Mouse (Mus musculus) small intestine, adult 2 months (tissue): Measurements from ENCODE around the gene Elmod1. TPM values are rescaled to one million over a fixed set of nuclear protein-coding genes. Genes with fewer than 3 reads are reported as not detected.

ENCODE experiments used
- H3K27ac ChIP-seq: fragments of 200-500 bp; 2 replicates; pipeline ENCODE4 v1.5.1; 2012; ENCODE audit warnings: low read depth, low read length, control low read depth, inconsistent platforms; ENCODE audit not compliant: insufficient read depth
- H3K27me3 ChIP-seq: fragments of 200-500 bp; 2 replicates; pipeline ENCODE4 v1.6.1; 2012; ENCODE audit warnings: mild to moderate bottlenecking, moderate library complexity, low read length, inconsistent platforms; ENCODE audit not compliant: control insufficient read depth, insufficient read depth
- H3K36me3 ChIP-seq: fragments of 200-500 bp; 2 replicates; pipeline ENCODE4 v1.6.1; 2012; ENCODE audit warnings: mild to moderate bottlenecking, low read length, control low read depth, inconsistent platforms; ENCODE audit not compliant: control insufficient read depth, insufficient read depth
- H3K4me1 ChIP-seq: fragments of 200-500 bp; 2 replicates; pipeline ENCODE4 v1.6.1; 2012; ENCODE audit warnings: low read length, inconsistent platforms, mixed read lengths; ENCODE audit not compliant: control insufficient read depth, insufficient read depth, insufficient read length
- H3K4me3 ChIP-seq: fragments of 200-500 bp; 2 replicates; pipeline ENCODE4 v1.5.1; 2012; ENCODE audit warnings: low read depth, mild to moderate bottlenecking, control low read depth, inconsistent platforms, low read length, moderate library complexity
- CTCF ChIP-seq: fragments of 200-500 bp; IDR thresholded peaks from 2 replicates; pipeline ENCODE4 v1.5.1; 2012; ENCODE audit warnings: low read depth, mild to moderate bottlenecking, control low read depth, inconsistent platforms, low read length, moderate library complexity, mixed read lengths; ENCODE audit not compliant: insufficient replicate concordance, insufficient read length; ENCODE audit errors: extremely low read depth
- POLR2A ChIP-seq: fragments of 200-500 bp; IDR thresholded peaks from 2 replicates; pipeline ENCODE4 v1.6.1; 2012; ENCODE audit warnings: low read depth, mild to moderate bottlenecking, control low read depth, inconsistent platforms, low read length, moderate library complexity
- WGBS: fragments of 180-500 bp; shearing (Covaris S2); methylation state at CpG from one replicate; pipeline ENCODE4 v1.1.7; 2018; 5-methylcytosine and 5-hydroxymethylcytosine counted together
- polyA plus RNA-seq: library from polyadenylated mRNA; depleted of rRNA; stranded (reverse); fragments of >200 nt; gene quantifications from 2 replicates; pipeline ENCODE4 v1.2.3, GENCODE M21; 2012

Gene Elmod1
- polyA plus RNA-seq, 1 experiment: not detected

GRCm38 (mm10) chr9:53947463-53947862 is 27.6 kb downstream of the Elmod1 start:
- Histone ChIP-seq H3K27ac (no peak overlapping the region), H3K4me3 (no peak overlapping the region), H3K27me3 (no peaks in the 10 kb centered on the region), H3K4me1 (no peaks in the 10 kb centered on the region), H3K36me3 (no peaks in the 10 kb centered on the region)
- WGBS: 92% methylated on average over 2 of the region's 2 CpGs
- no peak for TF ChIP-seq CTCF

GRCm38 (mm10) chr9:53938555-53938954 is 36.5 kb downstream of the Elmod1 start:
- Histone ChIP-seq H3K36me3 (no peaks in the 10 kb centered on the region), H3K27me3 (no peaks in the 10 kb centered on the region; the same call in 1 of the 2 replicates), H3K4me3 (no peak overlapping the region), H3K4me1 (no peaks in the 10 kb centered on the region), H3K27ac (no peak overlapping the region)
- WGBS: 72% methylated on average over 3 of the region's 3 CpGs
- TF ChIP-seq POLR2A: no peak
- TF ChIP-seq CTCF: no peak

GRCm38 (mm10) chr9:53934179-53934578 is 40.9 kb downstream of the Elmod1 start:
- Histone ChIP-seq H3K27me3 (no peaks in the 10 kb centered on the region; the same call in 1 of the 2 replicates), H3K36me3 (no peaks in the 10 kb centered on the region), H3K27ac (no peak overlapping the region), H3K4me1 (no peaks in the 10 kb centered on the region), H3K4me3 (no peak overlapping the region)
- WGBS: 64% methylated on average over 13 of the region's 13 CpGs
- TF ChIP-seq POLR2A (no peak), CTCF (peak; percentile 48; the same call in 1 of the 2 replicates)

- Histone ChIP-seq H3K27ac (no peak overlapping the region), H3K4me1 (no peaks in the 10 kb centered on the region), H3K27me3 (no peaks in the 10 kb centered on the region; the same call in 1 of the 2 replicates), H3K4me3 (no peak overlapping the region), H3K36me3 (no peaks in the 10 kb centered on the region)
- TF ChIP-seq CTCF (no peak), POLR2A (no peak)
- 87% methylated on average over 4 of the region's 4 CpGs for WGBS
Measured at GRCm38 (mm10) chr9:53933375-53933774, 41.7 kb downstream of the Elmod1 start.

GRCm38 (mm10) chr9:53930906-53931305 is 44.2 kb downstream of the Elmod1 start:
- WGBS: 14% methylated on average over 7 of the region's 7 CpGs
- H3K27ac ChIP-seq: no peak overlapping the region
- no peak for TF ChIP-seq POLR2A
- TF ChIP-seq CTCF: no peak

GRCm38 (mm10) chr9:53921061-53921460 is 54.0 kb downstream of the Elmod1 start:
- TF ChIP-seq CTCF: no peak
- H3K27ac ChIP-seq: no peak overlapping the region
- H3K36me3 ChIP-seq: no peaks in the 10 kb centered on the region
- H3K27me3 ChIP-seq: no peaks in the 10 kb centered on the region
- H3K4me1 ChIP-seq: no peaks in the 10 kb centered on the region
- WGBS: 81% methylated on average over 1 of the region's 1 CpGs
- H3K4me3 ChIP-seq: no peak overlapping the region

More at GRCm38 (mm10) chr9:53930906-53931305, 44.2 kb downstream of the Elmod1 start:
- H3K36me3 ChIP-seq: no peaks in the 10 kb centered on the region
- H3K4me1 ChIP-seq: no peaks in the 10 kb centered on the region
- no peaks in the 10 kb centered on the region; the same call in 1 of the 2 replicates for H3K27me3 ChIP-seq
- no peak overlapping the region for H3K4me3 ChIP-seq

GRCm38 (mm10) chr9:53915929-53916721 is 59.0 kb downstream of the Elmod1 start:
- Histone ChIP-seq H3K4me1 (no peaks in the 10 kb centered on the region), H3K27ac (no peak overlapping the region), H3K4me3 (no peak overlapping the region), H3K36me3 (no peaks in the 10 kb centered on the region), H3K27me3 (no peaks in the 10 kb centered on the region)
- TF ChIP-seq POLR2A (no peak), CTCF (no peak)
- WGBS: 72% methylated on average over 10 of the region's 10 CpGs
